Mouse (Mus musculus) adrenal gland, postnatal 4 days (tissue): ENCODE results near the gene Plcl1. TPM values are rescaled to one million over a fixed set of nuclear protein-coding genes. Genes with fewer than 3 reads are reported as not detected.

Source experiments
- DNase-seq, 2 experiments: peaks; one replicate each; pipeline ENCODE4 v3.0.0; 2021 to 2022; ENCODE audit warnings: low spot score in 2 of 2, mixed read lengths in 2 of 2
- total RNA-seq, 2 experiments: library from RNA; stranded (reverse); gene quantifications; 2 replicates each; pipeline ENCODE4 v1.2.3; 2021

Plcl1 gene
- total RNA-seq, 2 experiments from 2014 or later: 7.8 to 11.7 TPM

- no peak for DNase-seq
These were observed 111.5 kb downstream of the Plcl1 start for GRCm38 (mm10) chr1:55517182-55517581.

GRCm38 (mm10) chr1:55523966-55524365 is 118.2 kb downstream of the Plcl1 start:
- DNase-seq: no peak

GRCm38 (mm10) chr1:55525100-55525499 is 119.4 kb downstream of the Plcl1 start:
- no peak for DNase-seq

GRCm38 (mm10) chr1:55525748-55526147 is 120.0 kb downstream of the Plcl1 start:
- no peak for DNase-seq

- no peak for DNase-seq
These were observed 123.0 kb downstream of the Plcl1 start for GRCm38 (mm10) chr1:55528547-55529304.

- no peak for DNase-seq
These were observed 128.1 kb downstream of the Plcl1 start for GRCm38 (mm10) chr1:55533823-55534222.

GRCm38 (mm10) chr1:55554405-55554804 is 148.7 kb downstream of the Plcl1 start:
- no peak for DNase-seq

- no peak for DNase-seq
These were observed 152.2 kb downstream of the Plcl1 start for GRCm38 (mm10) chr1:55557960-55558359.

GRCm38 (mm10) chr1:55558409-55558808 is 152.7 kb downstream of the Plcl1 start:
- no peak for DNase-seq

GRCm38 (mm10) chr1:55559998-55560397 is 154.3 kb downstream of the Plcl1 start:
- no peak for DNase-seq

- DNase-seq: no peak
These were observed 160.2 kb downstream of the Plcl1 start for GRCm38 (mm10) chr1:55565933-55566332.

- DNase-seq: no peak
These were observed 162.2 kb downstream of the Plcl1 start for GRCm38 (mm10) chr1:55567801-55568360.

- DNase-seq: no peak
These were observed 164.5 kb downstream of the Plcl1 start for GRCm38 (mm10) chr1:55570225-55570624.

- DNase-seq: no peak
These were observed 165.7 kb downstream of the Plcl1 start for GRCm38 (mm10) chr1:55571399-55571798.

GRCm38 (mm10) chr1:55572202-55572601 is 166.5 kb downstream of the Plcl1 start:
- no peak for DNase-seq

GRCm38 (mm10) chr1:55572664-55573063 is 166.9 kb downstream of the Plcl1 start:
- no peak for DNase-seq

- DNase-seq: no peak
These were observed 170.2 kb downstream of the Plcl1 start for GRCm38 (mm10) chr1:55575916-55576315.

- no peak for DNase-seq
These were observed 176.0 kb downstream of the Plcl1 start for GRCm38 (mm10) chr1:55581752-55582151.

GRCm38 (mm10) chr1:55585441-55585840 is 179.7 kb downstream of the Plcl1 start:
- no peak for DNase-seq

GRCm38 (mm10) chr1:55588090-55588489 is 182.4 kb downstream of the Plcl1 start:
- no peak for DNase-seq

- no peak for DNase-seq
These were observed 184.3 kb downstream of the Plcl1 start for GRCm38 (mm10) chr1:55590047-55590446.

- no peak for DNase-seq
These were observed 194.8 kb downstream of the Plcl1 start for GRCm38 (mm10) chr1:55600496-55600895.

- DNase-seq: no peak
These were observed 198.9 kb downstream of the Plcl1 start for GRCm38 (mm10) chr1:55604593-55604992.
